Mouse (Mus musculus): ENCODE measurements around the gene Fam155a.

GRCm38 (mm10) chr8:9337905-9338304 is 433.1 kb downstream of the Fam155a start:
- TF ChIP-seq POLR2A (IDR thresholded peaks at IDR 0.05; ENCODE audit: insufficient read length, low read depth) (no peak), E2F4 (IDR thresholded peaks at IDR 0.05; ENCODE audit: insufficient read depth) (no peak), TCF12 (IDR thresholded peaks at IDR 0.05; ENCODE audit: insufficient read depth, poor library complexity, severe bottlenecking) (no peak), USF1 (IDR thresholded peaks at IDR 0.05; ENCODE audit: low read depth) (no peak), MYOD1 (IDR thresholded peaks at IDR 0.05; ENCODE audit: control insufficient read depth in 1 of 3, insufficient read length in 2 of 3, low read depth in 2 of 3) (no peak), POLR2AphosphoS2 (IDR thresholded peaks at IDR 0.05; ENCODE audit: insufficient read length, low read depth) (no peak), MYOG (IDR thresholded peaks at IDR 0.05; ENCODE audit: control insufficient read depth in 1 of 3, insufficient read depth in 1 of 3, insufficient read length in 2 of 3, low read depth in 2 of 3) (no peak), CEBPB (IDR thresholded peaks at IDR 0.05; ENCODE audit: insufficient read depth, poor library complexity, severe bottlenecking) (no peak), MAX (IDR thresholded peaks at IDR 0.05; ENCODE audit: low read depth) (no peak), TCF3 (IDR thresholded peaks at IDR 0.05; ENCODE audit: insufficient read length, low read depth) (no peak), SRF (IDR thresholded peaks at IDR 0.05; ENCODE audit: control insufficient read depth, insufficient read length, low read depth) (no peak)

All from myocyte (in vitro differentiated cells).